Mouse (Mus musculus) myocyte (in vitro differentiated cells): ENCODE results near the gene Cript.
A peak's percentile ranks its signal among the peaks of the same experiment; 100 is the strongest.
"Not testable (repeated sequence)": the region's sequence is repeated elsewhere in the genome, so short reads cannot be mapped to it uniquely, and the experiment has no call there.

Experiments used
- CEBPB ChIP-seq: IDR thresholded peaks from 2 replicates; pipeline ENCODE4 v1.6.1; 2011; ENCODE audit warnings: mild to moderate bottlenecking, moderate library complexity; ENCODE audit not compliant: poor library complexity, insufficient read depth, severe bottlenecking
- E2F4 ChIP-seq: IDR thresholded peaks from one replicate; pipeline ENCODE4 v1.6.1; 2011; ENCODE audit warnings: mild to moderate bottlenecking, control low read depth, moderate library complexity; ENCODE audit not compliant: insufficient read depth
- MAX ChIP-seq: IDR thresholded peaks from one replicate; pipeline ENCODE4 v1.6.1; 2011; ENCODE audit warnings: low read depth, mild to moderate bottlenecking, control low read depth
- MYOD1 ChIP-seq, 3 experiments: IDR thresholded peaks; one replicate each; pipeline ENCODE4 v1.6.1; 2011; ENCODE audit warnings: control low read depth in 2 of 3, low read depth in 2 of 3, mild to moderate bottlenecking in 2 of 3, moderate library complexity in 1 of 3; ENCODE audit not compliant: insufficient read length in 2 of 3, control insufficient read depth in 1 of 3
- MYOG ChIP-seq, 3 experiments: IDR thresholded peaks; one replicate each; pipeline ENCODE4 v1.6.1; 2011; ENCODE audit warnings: control low read depth in 2 of 3, low read depth in 2 of 3, mild to moderate bottlenecking in 2 of 3; ENCODE audit not compliant: insufficient read length in 2 of 3, control insufficient read depth in 1 of 3, insufficient read depth in 1 of 3
- POLR2A ChIP-seq: IDR thresholded peaks from one replicate; pipeline ENCODE4 v1.6.1; 2011; ENCODE audit warnings: low read depth, mild to moderate bottlenecking, control low read depth, moderate library complexity; ENCODE audit not compliant: insufficient read length
- POLR2AphosphoS2 ChIP-seq: IDR thresholded peaks from one replicate; pipeline ENCODE4 v1.6.1; 2011; ENCODE audit warnings: low read depth, control low read depth; ENCODE audit not compliant: insufficient read length
- REST ChIP-seq: IDR thresholded peaks from one replicate; pipeline ENCODE4 v1.6.1; 2011; ENCODE audit warnings: mild to moderate bottlenecking, control low read depth, moderate library complexity; ENCODE audit not compliant: insufficient read depth, insufficient read length
- TCF12 ChIP-seq: IDR thresholded peaks from one replicate; pipeline ENCODE4 v1.6.1; 2011; ENCODE audit warnings: mild to moderate bottlenecking, control low read depth; ENCODE audit not compliant: poor library complexity, insufficient read depth, severe bottlenecking
- TCF3 ChIP-seq: IDR thresholded peaks from one replicate; pipeline ENCODE4 v1.6.1; 2011; ENCODE audit warnings: low read depth, control low read depth; ENCODE audit not compliant: insufficient read length
- USF1 ChIP-seq: IDR thresholded peaks from one replicate; pipeline ENCODE4 v1.6.1; 2011; ENCODE audit warnings: low read depth, mild to moderate bottlenecking, control low read depth, moderate library complexity

DNA sequence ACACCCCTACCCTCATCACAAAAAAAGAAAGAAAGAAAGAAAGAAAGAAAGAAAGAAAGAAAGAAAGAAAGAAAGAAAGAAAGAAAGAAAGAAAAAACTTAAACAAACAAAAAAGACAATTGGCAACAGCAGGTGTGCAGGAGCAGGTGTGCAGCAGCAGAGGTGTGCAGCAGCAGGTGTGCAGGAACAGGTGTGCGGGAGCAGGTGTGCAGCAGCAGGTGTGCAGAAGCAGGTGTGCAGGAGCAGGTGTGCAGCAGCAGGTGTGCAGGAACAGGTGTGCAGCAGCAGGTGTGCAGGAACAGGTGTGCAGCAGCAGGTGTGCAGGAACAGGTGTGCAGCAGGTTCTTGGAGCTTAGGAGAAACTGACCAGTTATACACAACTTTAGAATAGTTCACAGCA is 46.8 kb downstream of the Cript start:
- TF ChIP-seq MYOG (IDR thresholded peaks at IDR 0.05; ENCODE audit: control insufficient read depth in 1 of 3, insufficient read depth in 1 of 3, insufficient read length in 2 of 3, low read depth in 2 of 3) (peak in 2 of 3 experiments; percentile 76 to 89), TCF3 (peak; percentile 67), TCF12 (peak; percentile 15), MYOD1 (IDR thresholded peaks at IDR 0.05; ENCODE audit: control insufficient read depth in 1 of 3, insufficient read length in 2 of 3, low read depth in 2 of 3) (peak in 2 of 3 experiments; percentile 76 to 82)
- TF ChIP-seq POLR2A, USF1, MAX, REST, E2F4, POLR2AphosphoS2, CEBPB: not testable (repeated sequence)
